Mouse (Mus musculus): ENCODE data around the gene Hmcn1. TPM values are rescaled to one million over a fixed set of nuclear protein-coding genes. Genes with fewer than 3 reads are reported as not detected.

Gene Hmcn1
- polyA plus RNA-seq, 2 experiments: 35.3 to 80.4 TPM

DNA sequence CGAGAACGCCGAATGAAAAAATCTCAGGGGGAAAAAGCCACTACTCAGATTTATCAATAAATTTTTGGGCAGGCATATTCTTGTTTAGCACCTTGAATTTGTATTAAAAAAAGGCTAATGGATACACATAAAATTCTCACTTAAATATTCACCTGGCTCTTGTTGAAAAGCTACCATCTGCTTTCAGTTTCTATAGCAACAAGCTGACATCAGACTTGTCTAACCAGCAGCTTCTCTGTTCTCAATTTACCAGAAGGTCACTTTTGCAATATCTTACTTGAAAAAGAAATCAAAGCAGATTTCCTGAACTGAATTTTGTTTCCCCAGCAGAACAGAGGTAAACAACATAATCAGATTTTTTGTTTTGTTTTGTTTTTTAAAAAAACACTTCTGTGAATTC, 311.8 kb downstream of the Hmcn1 start:
- no peak for ATAC-seq (ENCODE audit: low FRiP score, low read depth)
- no peaks in the 10 kb centered on the region for H3K27me3 ChIP-seq (ENCODE audit: control insufficient read depth, insufficient read depth, low read length)
- peaks cover 13% of the 10 kb centered on the region for H3K36me3 ChIP-seq (ENCODE audit: control insufficient read depth, insufficient read depth, low read length)
- peaks cover 27% of the 10 kb centered on the region for H3K4me1 ChIP-seq (ENCODE audit: control insufficient read depth, insufficient read depth, low read length)
- no peak overlapping the region for H3K9ac ChIP-seq (ENCODE audit: low read depth, low read length, severe bottlenecking)
- H3K27ac ChIP-seq (replicated peaks; ENCODE audit: low read depth, low read length): no peak overlapping the region
- TF ChIP-seq POLR2A (IDR thresholded peaks at IDR 0.05; ENCODE audit: borderline replicate concordance, extremely low read depth, insufficient read depth, insufficient read length): no peak
- DNase-seq (ENCODE audit: low spot score): no peak
- no peak overlapping the region for H3K4me3 ChIP-seq (replicated peaks; ENCODE audit: low read length)
- no peak overlapping the region for H3K4me2 ChIP-seq (replicated peaks; ENCODE audit: low read depth, low read length, severe bottlenecking)
- no peaks in the 10 kb centered on the region for H3K9me3 ChIP-seq (ENCODE audit: control insufficient read depth, low read length)
- WGBS: 32% methylated on average over 3 of the region's 3 CpGs

DNA sequence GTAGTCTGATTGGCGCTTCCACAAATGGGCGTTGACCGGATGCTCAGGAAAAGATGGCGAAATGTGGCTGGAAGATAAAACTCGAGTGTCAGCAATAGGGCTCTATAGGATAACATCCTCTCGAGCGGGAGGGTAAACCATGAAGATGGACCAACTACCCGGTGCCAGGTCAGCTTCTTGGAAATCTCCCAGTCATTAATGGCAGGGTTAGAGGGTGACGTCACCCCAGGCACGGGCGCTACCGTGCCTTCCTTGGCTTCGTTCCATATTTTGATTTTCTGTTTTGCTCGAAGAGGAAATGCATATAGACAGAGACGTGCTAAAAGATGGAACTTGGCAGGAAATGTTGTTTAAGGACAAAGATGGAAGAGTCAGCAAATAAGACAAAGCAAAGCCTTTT, 312.2 kb downstream of the Hmcn1 start:
- ATAC-seq (ENCODE audit: low FRiP score, low read depth) (no peak), DNase-seq (ENCODE audit: low spot score) (no peak)
- no peak for TF ChIP-seq POLR2A (IDR thresholded peaks at IDR 0.05; ENCODE audit: borderline replicate concordance, extremely low read depth, insufficient read depth, insufficient read length)
- Histone ChIP-seq H3K9ac (ENCODE audit: low read depth, low read length, severe bottlenecking) (no peak overlapping the region), H3K4me3 (replicated peaks; ENCODE audit: low read length) (no peak overlapping the region), H3K9me3 (ENCODE audit: control insufficient read depth, low read length) (no peaks in the 10 kb centered on the region), H3K27me3 (ENCODE audit: control insufficient read depth, insufficient read depth, low read length) (no peaks in the 10 kb centered on the region), H3K4me1 (ENCODE audit: control insufficient read depth, insufficient read depth, low read length) (peaks cover 27% of the 10 kb centered on the region), H3K4me2 (replicated peaks; ENCODE audit: low read depth, low read length, severe bottlenecking) (no peak overlapping the region), H3K27ac (replicated peaks; ENCODE audit: low read depth, low read length) (0 out of 2 replicates have a peak overlapping the region, but pooled peaks have one; percentile 6), H3K36me3 (ENCODE audit: control insufficient read depth, insufficient read depth, low read length) (peaks cover 12% of the 10 kb centered on the region)
- WGBS: 67% methylated on average over 15 of the region's 15 CpGs

DNA sequence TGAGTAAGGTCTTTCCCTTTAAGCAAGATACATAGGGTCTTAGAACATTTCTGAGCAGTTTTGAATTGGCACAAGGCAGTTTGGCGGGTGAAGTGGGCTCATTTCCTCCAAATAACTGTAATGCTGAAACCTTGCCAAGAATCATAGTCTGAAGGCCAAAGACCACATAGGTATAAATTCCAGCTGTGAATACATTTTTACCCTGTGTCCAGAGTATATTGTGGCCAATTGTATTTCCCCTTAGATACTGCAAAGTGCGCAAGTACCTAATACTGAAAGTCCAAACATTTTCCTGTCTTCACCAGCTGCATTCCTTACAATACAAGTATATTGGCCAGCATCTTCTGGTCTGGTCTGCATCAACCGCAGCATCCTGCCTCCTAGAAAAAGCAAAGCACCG, 312.9 kb downstream of the Hmcn1 start:
- 0 out of 2 replicates have a peak overlapping the region, but pooled peaks have one; percentile 6 for H3K27ac ChIP-seq (replicated peaks; ENCODE audit: low read depth, low read length)
- ATAC-seq (ENCODE audit: low FRiP score, low read depth) (peak; percentile 62; the same call in 1 of the 2 replicates), DNase-seq (ENCODE audit: low spot score) (peak; percentile 79)
- H3K27me3 ChIP-seq (ENCODE audit: control insufficient read depth, insufficient read depth, low read length): no peaks in the 10 kb centered on the region
- WGBS: 41% methylated on average over 4 of the region's 4 CpGs
- no peaks in the 10 kb centered on the region for H3K9me3 ChIP-seq (ENCODE audit: control insufficient read depth, low read length)
- no peak overlapping the region for H3K4me3 ChIP-seq (replicated peaks; ENCODE audit: low read length)
- no peak for TF ChIP-seq POLR2A (IDR thresholded peaks at IDR 0.05; ENCODE audit: borderline replicate concordance, extremely low read depth, insufficient read depth, insufficient read length)
- no peak overlapping the region for H3K4me2 ChIP-seq (replicated peaks; ENCODE audit: low read depth, low read length, severe bottlenecking)
- H3K4me1 ChIP-seq (ENCODE audit: control insufficient read depth, insufficient read depth, low read length): peaks cover 27% of the 10 kb centered on the region
- H3K9ac ChIP-seq (ENCODE audit: low read depth, low read length, severe bottlenecking): no peak overlapping the region
- H3K36me3 ChIP-seq (ENCODE audit: control insufficient read depth, insufficient read depth, low read length): peaks cover 10% of the 10 kb centered on the region

DNA sequence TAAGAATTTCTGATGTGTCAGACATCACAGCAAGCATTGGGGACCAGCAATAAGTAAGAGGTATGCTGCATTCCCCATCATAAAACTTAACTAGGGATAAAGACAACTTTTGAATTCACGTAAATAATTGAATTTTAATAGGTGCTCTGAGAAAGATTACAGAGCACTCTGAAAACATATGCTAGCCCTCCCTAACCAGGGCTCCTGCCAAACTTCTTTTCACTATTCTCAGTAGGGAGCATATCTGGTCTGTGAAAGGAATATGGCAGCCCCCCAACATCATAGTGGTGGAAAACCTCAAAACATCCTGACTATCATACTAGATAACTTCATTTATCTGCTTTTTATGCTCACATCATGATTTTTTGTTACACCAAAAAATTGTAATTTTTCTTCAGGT, 347.9 kb downstream of the Hmcn1 start:
- no peaks in the 10 kb centered on the region for H3K27me3 ChIP-seq (ENCODE audit: control insufficient read depth, insufficient read depth, low read length)
- H3K27ac ChIP-seq (replicated peaks; ENCODE audit: low read depth, low read length): no peak overlapping the region
- H3K9ac ChIP-seq (ENCODE audit: low read depth, low read length, severe bottlenecking): no peak overlapping the region
- no peaks in the 10 kb centered on the region for H3K4me1 ChIP-seq (ENCODE audit: control insufficient read depth, insufficient read depth, low read length)
- H3K4me2 ChIP-seq (replicated peaks; ENCODE audit: low read depth, low read length, severe bottlenecking): no peak overlapping the region
- H3K36me3 ChIP-seq (ENCODE audit: control insufficient read depth, insufficient read depth, low read length): peaks cover 35% of the 10 kb centered on the region
- no peak for TF ChIP-seq POLR2A (IDR thresholded peaks at IDR 0.05; ENCODE audit: borderline replicate concordance, extremely low read depth, insufficient read depth, insufficient read length)
- H3K4me3 ChIP-seq (replicated peaks; ENCODE audit: low read length): no peak overlapping the region
- 37% methylated on average over 1 of the region's 1 CpGs for WGBS
- peak; percentile 55; the same call in 1 of the 2 replicates for ATAC-seq (ENCODE audit: low FRiP score, low read depth)
- H3K9me3 ChIP-seq (ENCODE audit: control insufficient read depth, low read length): peaks cover 8% of the 10 kb centered on the region; the same call in 1 of the 2 replicates
- peak; percentile 5 for DNase-seq (ENCODE audit: low spot score)

DNA sequence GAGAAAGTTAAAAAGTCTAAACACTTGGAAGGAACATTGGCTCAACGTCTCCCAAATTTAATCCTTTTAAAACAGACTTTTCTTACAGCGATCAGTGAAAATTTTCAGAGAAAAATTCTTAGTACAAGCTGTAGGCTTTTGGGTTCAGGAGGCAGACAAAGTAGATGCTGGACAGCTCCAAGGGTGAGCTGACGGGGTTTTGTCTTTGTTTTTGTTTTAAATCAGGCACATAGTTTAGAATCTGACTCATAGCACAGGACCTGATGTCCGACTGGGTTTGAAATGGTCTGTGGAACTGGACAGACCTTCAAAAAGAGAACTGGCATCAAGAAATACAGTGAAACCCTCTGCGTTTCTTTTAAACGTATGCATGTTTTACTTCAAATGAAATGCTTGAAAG, 353.7 kb downstream of the Hmcn1 start:
- H3K4me3 ChIP-seq (replicated peaks; ENCODE audit: low read length): no peak overlapping the region
- H3K4me1 ChIP-seq (ENCODE audit: control insufficient read depth, insufficient read depth, low read length): no peaks in the 10 kb centered on the region
- ATAC-seq (ENCODE audit: low FRiP score, low read depth): no peak

DNA sequence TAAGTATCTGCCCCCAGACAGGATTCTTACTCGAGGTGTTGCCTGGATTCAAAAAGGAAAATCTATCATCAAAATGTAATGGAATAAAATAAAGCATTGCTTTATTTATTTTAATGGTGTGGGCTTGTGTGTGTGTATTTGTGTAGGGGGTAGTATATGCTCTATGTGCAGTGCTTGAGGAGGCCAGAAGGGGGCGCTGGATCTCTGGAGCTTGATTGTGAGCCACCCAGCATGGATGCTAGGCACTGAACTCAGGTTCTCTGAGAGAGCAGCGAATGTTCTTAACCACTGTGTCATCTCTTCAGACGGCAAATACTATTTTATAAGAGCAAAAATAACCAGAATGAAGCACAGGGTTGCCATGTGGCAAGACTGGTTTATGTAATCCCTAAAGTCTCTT, 360.7 kb downstream of the Hmcn1 start:
- Histone ChIP-seq H3K9ac (ENCODE audit: low read depth, low read length, severe bottlenecking) (no peak overlapping the region), H3K27ac (replicated peaks; ENCODE audit: low read depth, low read length) (no peak overlapping the region), H3K27me3 (ENCODE audit: control insufficient read depth, insufficient read depth, low read length) (no peaks in the 10 kb centered on the region), H3K4me1 (ENCODE audit: control insufficient read depth, insufficient read depth, low read length) (no peaks in the 10 kb centered on the region), H3K9me3 (ENCODE audit: control insufficient read depth, low read length) (no peaks in the 10 kb centered on the region), H3K4me3 (replicated peaks; ENCODE audit: low read length) (no peak overlapping the region), H3K36me3 (ENCODE audit: control insufficient read depth, insufficient read depth, low read length) (peaks cover 47% of the 10 kb centered on the region), H3K4me2 (replicated peaks; ENCODE audit: low read depth, low read length, severe bottlenecking) (no peak overlapping the region)
- TF ChIP-seq POLR2A (IDR thresholded peaks at IDR 0.05; ENCODE audit: borderline replicate concordance, extremely low read depth, insufficient read depth, insufficient read length): no peak
- ATAC-seq (ENCODE audit: low FRiP score, low read depth): no peak
- no peak for DNase-seq (ENCODE audit: low spot score)
- 71% methylated on average over 4 of the region's 4 CpGs for WGBS

More for the DNA sequence above, 353.7 kb downstream of the Hmcn1 start:
- H3K4me2 ChIP-seq (replicated peaks; ENCODE audit: low read depth, low read length, severe bottlenecking): no peak overlapping the region
- H3K9me3 ChIP-seq (ENCODE audit: control insufficient read depth, low read length): no peaks in the 10 kb centered on the region
- no peaks in the 10 kb centered on the region for H3K27me3 ChIP-seq (ENCODE audit: control insufficient read depth, insufficient read depth, low read length)
- WGBS: 55% methylated on average over 6 of the region's 6 CpGs
- peaks cover 31% of the 10 kb centered on the region for H3K36me3 ChIP-seq (ENCODE audit: control insufficient read depth, insufficient read depth, low read length)
- no peak overlapping the region for H3K27ac ChIP-seq (replicated peaks; ENCODE audit: low read depth, low read length)
- TF ChIP-seq POLR2A (IDR thresholded peaks at IDR 0.05; ENCODE audit: borderline replicate concordance, extremely low read depth, insufficient read depth, insufficient read length): no peak
- no peak overlapping the region for H3K9ac ChIP-seq (ENCODE audit: low read depth, low read length, severe bottlenecking)
- peak; percentile 14 for DNase-seq (ENCODE audit: low spot score)
